Mouse (Mus musculus) brain, embryonic 14.5 days (tissue): ENCODE data around the gene Gm20662.

Experiments
- CTCF ChIP-seq: fragments of 200-500 bp; IDR thresholded peaks from 2 replicates; pipeline ENCODE4 v1.5.1; 2012; ENCODE audit warnings: inconsistent platforms, mild to moderate bottlenecking, moderate library complexity, borderline replicate concordance; ENCODE audit not compliant: insufficient read depth, insufficient read length; ENCODE audit errors: extremely low read depth
- POLR2A ChIP-seq: fragments of 200-500 bp; IDR thresholded peaks from 2 replicates; pipeline ENCODE4 v1.6.1; 2012; ENCODE audit warnings: mild to moderate bottlenecking, inconsistent platforms, borderline replicate concordance; ENCODE audit not compliant: poor library complexity, insufficient read depth, insufficient read length, severe bottlenecking; ENCODE audit errors: extremely low read depth

GRCm38 (mm10) chr9:107974491-107975171 lies 21.5 kb upstream of the Gm20662 start:
- TF ChIP-seq CTCF (no peak), POLR2A (no peak)
